Mouse (Mus musculus): ENCODE measurements around the gene Ociad1. TPM values are rescaled to one million over a fixed set of nuclear protein-coding genes. Genes with fewer than 3 reads are reported as not detected.

The Ociad1 gene
- polyA plus RNA-seq, 1 experiment from 2014 or later: 264 TPM

- under 1% methylated on average over 44 of the region's 44 CpGs for WGBS
- Histone ChIP-seq H3K4me1 (ENCODE audit: control insufficient read depth, insufficient read depth, low read length) (peaks cover 14% of the 10 kb centered on the region), H3K9me3 (ENCODE audit: control insufficient read depth, low read length) (no peaks in the 10 kb centered on the region), H3K4me3 (ENCODE audit: low read depth, low read length) (peak within 1 kb of the TSS; percentile 96), H3K27me3 (ENCODE audit: control insufficient read depth, insufficient read depth, low read length) (no peaks in the 10 kb centered on the region; the same call in 1 of the 2 replicates), H3K9ac (replicated peaks; ENCODE audit: low read depth, low read length) (peak within 1 kb of the TSS; percentile 87), H3K27ac (ENCODE audit: low read depth, low read length) (peak within 1 kb of the TSS; percentile 95), H3K36me3 (ENCODE audit: control insufficient read depth, insufficient read depth, low read length) (no peaks in the 10 kb centered on the region), H3K4me2 (ENCODE audit: low read depth, low read length) (peak within 1 kb of the TSS; percentile 73)
- ATAC-seq (ENCODE audit: low read depth): peak; percentile 99
Measured at GRCm38 (mm10) chr5:73256352-73257065, 36.1 kb upstream of the Ociad1 start, which contains the start of gene Fryl. Gene Fryl (minus strand): TSS chr5:73256619.

GRCm38 (mm10) chr5:73257096-73257495, 35.5 kb upstream of the Ociad1 start:
- H3K9me3 ChIP-seq (ENCODE audit: control insufficient read depth, low read length): no peaks in the 10 kb centered on the region
- ATAC-seq (ENCODE audit: low read depth): peak; percentile 5; the same call in 1 of the 2 replicates
- H3K9ac ChIP-seq (replicated peaks; ENCODE audit: low read depth, low read length): no peak overlapping the region; the same call in 1 of the 2 replicates
- H3K4me1 ChIP-seq (ENCODE audit: control insufficient read depth, insufficient read depth, low read length): peaks cover 14% of the 10 kb centered on the region
- H3K36me3 ChIP-seq (ENCODE audit: control insufficient read depth, insufficient read depth, low read length): no peaks in the 10 kb centered on the region
- peak overlapping the region; percentile 61; the same call in 1 of the 2 replicates for H3K27ac ChIP-seq (ENCODE audit: low read depth, low read length)
- no peaks in the 10 kb centered on the region; the same call in 1 of the 2 replicates for H3K27me3 ChIP-seq (ENCODE audit: control insufficient read depth, insufficient read depth, low read length)
- WGBS: 5% methylated on average over 11 of the region's 11 CpGs
- peak overlapping the region; percentile 96 for H3K4me3 ChIP-seq (ENCODE audit: low read depth, low read length)
- peak overlapping the region; percentile 45 for H3K4me2 ChIP-seq (ENCODE audit: low read depth, low read length)

GRCm38 (mm10) chr5:73257723-73258122, 34.9 kb upstream of the Ociad1 start:
- H3K9me3 ChIP-seq (ENCODE audit: control insufficient read depth, low read length): no peaks in the 10 kb centered on the region
- no peak for ATAC-seq (ENCODE audit: low read depth)
- no peak overlapping the region for H3K9ac ChIP-seq (replicated peaks; ENCODE audit: low read depth, low read length)
- peaks cover 14% of the 10 kb centered on the region for H3K4me1 ChIP-seq (ENCODE audit: control insufficient read depth, insufficient read depth, low read length)
- no peaks in the 10 kb centered on the region; the same call in 1 of the 2 replicates for H3K27me3 ChIP-seq (ENCODE audit: control insufficient read depth, insufficient read depth, low read length)
- peak overlapping the region; percentile 45; the same call in 1 of the 2 replicates for H3K4me2 ChIP-seq (ENCODE audit: low read depth, low read length)
- H3K36me3 ChIP-seq (ENCODE audit: control insufficient read depth, insufficient read depth, low read length): no peaks in the 10 kb centered on the region
- no peak overlapping the region for H3K27ac ChIP-seq (ENCODE audit: low read depth, low read length)
- 55% methylated on average over 8 of the region's 8 CpGs for WGBS
- no peak overlapping the region for H3K4me3 ChIP-seq (ENCODE audit: low read depth, low read length)

- Histone ChIP-seq H3K36me3 (ENCODE audit: control insufficient read depth, insufficient read depth, low read length) (no peaks in the 10 kb centered on the region), H3K27me3 (ENCODE audit: control insufficient read depth, insufficient read depth, low read length) (no peaks in the 10 kb centered on the region), H3K9ac (replicated peaks; ENCODE audit: low read depth, low read length) (no peak overlapping the region), H3K4me1 (ENCODE audit: control insufficient read depth, insufficient read depth, low read length) (no peaks in the 10 kb centered on the region), H3K9me3 (ENCODE audit: control insufficient read depth, low read length) (no peaks in the 10 kb centered on the region), H3K4me3 (ENCODE audit: low read depth, low read length) (no peak overlapping the region), H3K4me2 (ENCODE audit: low read depth, low read length) (no peak overlapping the region), H3K27ac (ENCODE audit: low read depth, low read length) (no peak overlapping the region)
- 75% methylated on average over 4 of the region's 5 CpGs for WGBS
- no peak for ATAC-seq (ENCODE audit: low read depth)
Measured at GRCm38 (mm10) chr5:73264122-73264521, 28.5 kb upstream of the Ociad1 start.

GRCm38 (mm10) chr5:73265460-73265859, 27.1 kb upstream of the Ociad1 start:
- Histone ChIP-seq H3K9me3 (ENCODE audit: control insufficient read depth, low read length) (no peaks in the 10 kb centered on the region), H3K4me3 (ENCODE audit: low read depth, low read length) (no peak overlapping the region), H3K4me1 (ENCODE audit: control insufficient read depth, insufficient read depth, low read length) (no peaks in the 10 kb centered on the region), H3K27me3 (ENCODE audit: control insufficient read depth, insufficient read depth, low read length) (no peaks in the 10 kb centered on the region), H3K4me2 (ENCODE audit: low read depth, low read length) (no peak overlapping the region), H3K9ac (replicated peaks; ENCODE audit: low read depth, low read length) (no peak overlapping the region), H3K27ac (ENCODE audit: low read depth, low read length) (no peak overlapping the region), H3K36me3 (ENCODE audit: control insufficient read depth, insufficient read depth, low read length) (no peaks in the 10 kb centered on the region)
- ATAC-seq (ENCODE audit: low read depth): no peak
- WGBS: 65% methylated on average over 5 of the region's 5 CpGs

GRCm38 (mm10) chr5:73268636-73269213, 23.9 kb upstream of the Ociad1 start:
- ATAC-seq (ENCODE audit: low read depth): no peak
- no peak overlapping the region for H3K4me2 ChIP-seq (ENCODE audit: low read depth, low read length)

GRCm38 (mm10) chr5:73270612-73271011, 22.0 kb upstream of the Ociad1 start:
- no peak overlapping the region for H3K27ac ChIP-seq (ENCODE audit: low read depth, low read length)
- H3K36me3 ChIP-seq (ENCODE audit: control insufficient read depth, insufficient read depth, low read length): no peaks in the 10 kb centered on the region
- H3K4me3 ChIP-seq (ENCODE audit: low read depth, low read length): no peak overlapping the region
- ATAC-seq (ENCODE audit: low read depth): no peak
- no peaks in the 10 kb centered on the region for H3K27me3 ChIP-seq (ENCODE audit: control insufficient read depth, insufficient read depth, low read length)
- H3K4me2 ChIP-seq (ENCODE audit: low read depth, low read length): no peak overlapping the region
- no peak overlapping the region for H3K9ac ChIP-seq (replicated peaks; ENCODE audit: low read depth, low read length)
- no peaks in the 10 kb centered on the region for H3K9me3 ChIP-seq (ENCODE audit: control insufficient read depth, low read length)
- WGBS: 73% methylated on average over 6 of the region's 6 CpGs
- no peaks in the 10 kb centered on the region for H3K4me1 ChIP-seq (ENCODE audit: control insufficient read depth, insufficient read depth, low read length)

More at GRCm38 (mm10) chr5:73268636-73269213, 23.9 kb upstream of the Ociad1 start:
- WGBS: 86% methylated on average over 11 of the region's 11 CpGs
- no peak overlapping the region for H3K27ac ChIP-seq (ENCODE audit: low read depth, low read length)
- H3K4me1 ChIP-seq (ENCODE audit: control insufficient read depth, insufficient read depth, low read length): no peaks in the 10 kb centered on the region
- no peaks in the 10 kb centered on the region for H3K27me3 ChIP-seq (ENCODE audit: control insufficient read depth, insufficient read depth, low read length)
- H3K9me3 ChIP-seq (ENCODE audit: control insufficient read depth, low read length): no peaks in the 10 kb centered on the region
- H3K4me3 ChIP-seq (ENCODE audit: low read depth, low read length): no peak overlapping the region
- H3K9ac ChIP-seq (replicated peaks; ENCODE audit: low read depth, low read length): no peak overlapping the region
- no peaks in the 10 kb centered on the region for H3K36me3 ChIP-seq (ENCODE audit: control insufficient read depth, insufficient read depth, low read length)

GRCm38 (mm10) chr5:73273171-73273570, 19.4 kb upstream of the Ociad1 start:
- Histone ChIP-seq H3K4me3 (ENCODE audit: low read depth, low read length) (no peak overlapping the region), H3K4me1 (ENCODE audit: control insufficient read depth, insufficient read depth, low read length) (no peaks in the 10 kb centered on the region), H3K36me3 (ENCODE audit: control insufficient read depth, insufficient read depth, low read length) (no peaks in the 10 kb centered on the region), H3K4me2 (ENCODE audit: low read depth, low read length) (no peak overlapping the region), H3K27ac (ENCODE audit: low read depth, low read length) (no peak overlapping the region), H3K27me3 (ENCODE audit: control insufficient read depth, insufficient read depth, low read length) (no peaks in the 10 kb centered on the region), H3K9ac (replicated peaks; ENCODE audit: low read depth, low read length) (no peak overlapping the region), H3K9me3 (ENCODE audit: control insufficient read depth, low read length) (no peaks in the 10 kb centered on the region)
- whole genome bisulfite sequencing: 67% methylated on average over 4 of the region's 4 CpGs
- no peak for ATAC-seq (ENCODE audit: low read depth)

GRCm38 (mm10) chr5:73274941-73275340, 17.6 kb upstream of the Ociad1 start:
- 79% methylated on average over 2 of the region's 2 CpGs for WGBS
- H3K27me3 ChIP-seq (ENCODE audit: control insufficient read depth, insufficient read depth, low read length): no peaks in the 10 kb centered on the region
- H3K9me3 ChIP-seq (ENCODE audit: control insufficient read depth, low read length): no peaks in the 10 kb centered on the region
- no peak overlapping the region for H3K9ac ChIP-seq (replicated peaks; ENCODE audit: low read depth, low read length)
- ATAC-seq (ENCODE audit: low read depth): no peak
- no peaks in the 10 kb centered on the region for H3K36me3 ChIP-seq (ENCODE audit: control insufficient read depth, insufficient read depth, low read length)
- 0 out of 2 replicates have a peak, but pooled peaks cover 6% of the 10 kb centered on the region for H3K4me1 ChIP-seq (ENCODE audit: control insufficient read depth, insufficient read depth, low read length)
- H3K4me3 ChIP-seq (ENCODE audit: low read depth, low read length): no peak overlapping the region
- H3K4me2 ChIP-seq (ENCODE audit: low read depth, low read length): no peak overlapping the region
- H3K27ac ChIP-seq (ENCODE audit: low read depth, low read length): no peak overlapping the region
